Mouse (Mus musculus): ENCODE data around the gene Tnks2.
"Not testable (repeated sequence)": the region's sequence is repeated elsewhere in the genome, so short reads cannot be mapped to it uniquely, and the experiment has no call there.

Gene Tnks2

GRCm38 (mm10) chr19:36827650-36828049 lies 6.4 kb upstream of the Tnks2 start:
- DNase-seq (ENCODE audit: low spot score): no peak

GRCm38 (mm10) chr19:36828322-36828721 lies 5.7 kb upstream of the Tnks2 start:
- DNase-seq (ENCODE audit: low spot score): no peak

GRCm38 (mm10) chr19:36832951-36833787 lies 863 bp upstream of the Tnks2 start:
- peak; percentile 73 for DNase-seq (ENCODE audit: low spot score)

GRCm38 (mm10) chr19:36834532-36835431 lies 750 bp downstream of the Tnks2 start:
- DNase-seq (ENCODE audit: low spot score): peak; percentile 63

- DNase-seq (ENCODE audit: low spot score): no peak
Observed at GRCm38 (mm10) chr19:36836035-36836434, 2.0 kb downstream of the Tnks2 start.

GRCm38 (mm10) chr19:36840301-36840700 lies 6.3 kb downstream of the Tnks2 start:
- DNase-seq (ENCODE audit: low spot score): no peak

- no peak for DNase-seq (ENCODE audit: low spot score)
Observed at GRCm38 (mm10) chr19:36843866-36844265, 9.8 kb downstream of the Tnks2 start.

- no peak for DNase-seq (ENCODE audit: low spot score)
Observed at GRCm38 (mm10) chr19:36845924-36846323, 11.9 kb downstream of the Tnks2 start.

GRCm38 (mm10) chr19:36853831-36854230 lies 19.8 kb downstream of the Tnks2 start:
- no peak for DNase-seq (ENCODE audit: low spot score)

GRCm38 (mm10) chr19:36857851-36858250 lies 23.8 kb downstream of the Tnks2 start:
- no peak for DNase-seq (ENCODE audit: low spot score)

- DNase-seq (ENCODE audit: low spot score): no peak
Observed at GRCm38 (mm10) chr19:36860393-36860792, 26.4 kb downstream of the Tnks2 start.

GRCm38 (mm10) chr19:36865905-36866304 lies 31.9 kb downstream of the Tnks2 start:
- no peak for DNase-seq (ENCODE audit: low spot score)

GRCm38 (mm10) chr19:36867416-36867815 lies 33.4 kb downstream of the Tnks2 start:
- DNase-seq (ENCODE audit: low spot score): no peak

GRCm38 (mm10) chr19:36868675-36869074 lies 34.6 kb downstream of the Tnks2 start:
- DNase-seq (ENCODE audit: low spot score): not testable (repeated sequence)

GRCm38 (mm10) chr19:36874651-36875050 lies 40.6 kb downstream of the Tnks2 start:
- no peak for DNase-seq (ENCODE audit: low spot score)

GRCm38 (mm10) chr19:36877329-36877728 lies 43.3 kb downstream of the Tnks2 start:
- DNase-seq (ENCODE audit: low spot score): no peak

GRCm38 (mm10) chr19:36878743-36879495 lies 44.9 kb downstream of the Tnks2 start:
- DNase-seq (ENCODE audit: low spot score): no peak

GRCm38 (mm10) chr19:36883119-36883518 lies 49.1 kb downstream of the Tnks2 start:
- DNase-seq (ENCODE audit: low spot score): peak; percentile 54

GRCm38 (mm10) chr19:36886316-36886715 lies 52.3 kb downstream of the Tnks2 start:
- peak; percentile 54 for DNase-seq (ENCODE audit: low spot score)

GRCm38 (mm10) chr19:36887706-36888105 lies 53.7 kb downstream of the Tnks2 start:
- peak; percentile 48 for DNase-seq (ENCODE audit: low spot score)

GRCm38 (mm10) chr19:36891746-36892145 lies 57.7 kb downstream of the Tnks2 start:
- no peak for DNase-seq (ENCODE audit: low spot score)

All from embryo, embryonic 10 days (tissue).